Mouse (Mus musculus) spleen, postnatal 4 days (tissue): ENCODE results near the gene Nae1.
"Not testable (repeated sequence)": the region's sequence is repeated elsewhere in the genome, so short reads cannot be mapped to it uniquely, and the experiment has no call there.

ENCODE experiments used
- DNase-seq, 2 experiments: peaks; one replicate each; pipeline ENCODE4 v3.0.0; 2022; ENCODE audit warnings: low spot score in 2 of 2

Gene Nae1

DNA sequence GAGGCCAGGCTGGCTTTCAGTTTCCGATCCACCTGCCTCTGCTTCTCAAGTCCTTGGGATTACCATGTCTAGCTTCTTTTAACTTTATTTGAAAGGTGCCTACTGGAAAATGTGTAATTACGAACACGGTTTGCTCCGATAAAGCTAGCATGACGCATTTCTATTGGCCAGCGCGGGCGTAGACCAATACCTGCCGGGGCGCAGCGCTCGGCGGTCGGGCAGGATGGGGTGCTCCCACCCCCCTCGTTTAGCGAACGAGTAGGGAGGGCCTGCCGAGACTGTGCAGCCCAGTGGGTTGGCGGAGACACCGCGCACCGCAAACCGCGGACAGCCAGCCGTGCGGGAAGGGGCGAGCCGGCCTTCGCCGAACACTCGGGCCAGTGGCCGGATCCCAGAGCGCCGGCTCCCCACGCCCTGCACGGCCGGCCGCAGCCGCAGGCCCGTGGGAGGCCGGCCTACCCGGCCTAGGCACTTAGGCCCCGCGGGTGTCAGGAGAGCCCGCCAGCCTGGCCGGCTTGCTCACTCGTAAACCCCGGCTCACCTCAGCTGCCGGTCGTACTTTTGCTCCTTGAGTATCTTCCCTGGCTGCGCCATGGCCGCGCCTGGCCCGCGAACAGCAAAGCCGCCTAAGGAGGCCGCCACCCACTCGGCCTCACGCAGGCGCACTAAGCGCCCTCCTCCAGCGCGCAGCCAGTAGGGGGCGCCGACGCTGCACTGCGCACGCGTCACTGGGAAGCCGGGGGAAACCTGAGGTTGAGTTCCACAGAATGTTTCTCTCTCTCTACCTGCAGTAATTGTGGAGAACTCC lies at the start of gene Nae1, which contains the start of gene Car7:
Nae1 (minus strand) TSS at position 667 of the 808 bp plus-strand sequence.
Car7 (plus strand) TSS at position 719 of the 808 bp plus-strand sequence.
- DNase-seq = peak; percentile 92 to 98

DNA sequence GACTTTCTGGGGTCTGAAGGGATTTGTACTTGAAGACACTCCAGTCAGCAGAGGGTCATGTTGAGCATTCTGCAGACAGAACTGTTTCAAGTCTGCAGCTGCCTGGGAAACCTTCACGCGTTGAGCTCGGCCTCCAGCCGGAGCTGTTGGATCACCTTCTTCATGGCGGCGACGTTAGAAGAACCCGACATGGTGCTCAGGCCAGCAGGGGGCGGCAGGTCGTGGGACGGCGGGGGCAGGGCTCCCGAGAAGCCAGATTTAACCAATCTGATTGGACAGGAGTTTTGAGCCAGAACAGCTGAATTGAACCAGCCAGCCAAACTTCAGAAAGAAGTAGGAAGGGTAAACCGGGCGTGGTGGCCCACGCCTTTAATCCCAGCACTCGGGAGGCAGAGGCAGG lies 43.2 kb upstream of the Nae1 start:
- not testable (repeated sequence) for DNase-seq

DNA sequence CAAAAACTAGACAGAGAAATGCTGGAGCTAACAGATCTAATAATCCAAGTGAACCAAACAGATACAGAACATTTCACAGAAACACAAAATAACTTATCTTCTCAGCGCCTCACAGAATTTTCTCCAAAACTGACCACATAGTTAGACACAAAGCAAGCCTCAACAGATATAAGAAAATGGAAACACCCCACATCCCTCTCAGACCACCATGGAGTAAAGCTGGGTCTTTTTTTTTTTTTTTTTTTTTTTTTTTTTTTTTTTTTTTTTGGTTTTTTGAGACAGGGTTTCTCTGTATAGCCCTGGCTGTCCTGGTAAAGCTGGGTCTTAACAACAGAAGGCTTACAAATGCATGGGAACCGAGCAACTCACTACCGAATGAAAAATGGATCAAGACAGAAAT lies 42.4 kb upstream of the Nae1 start:
- no peak for DNase-seq

DNA sequence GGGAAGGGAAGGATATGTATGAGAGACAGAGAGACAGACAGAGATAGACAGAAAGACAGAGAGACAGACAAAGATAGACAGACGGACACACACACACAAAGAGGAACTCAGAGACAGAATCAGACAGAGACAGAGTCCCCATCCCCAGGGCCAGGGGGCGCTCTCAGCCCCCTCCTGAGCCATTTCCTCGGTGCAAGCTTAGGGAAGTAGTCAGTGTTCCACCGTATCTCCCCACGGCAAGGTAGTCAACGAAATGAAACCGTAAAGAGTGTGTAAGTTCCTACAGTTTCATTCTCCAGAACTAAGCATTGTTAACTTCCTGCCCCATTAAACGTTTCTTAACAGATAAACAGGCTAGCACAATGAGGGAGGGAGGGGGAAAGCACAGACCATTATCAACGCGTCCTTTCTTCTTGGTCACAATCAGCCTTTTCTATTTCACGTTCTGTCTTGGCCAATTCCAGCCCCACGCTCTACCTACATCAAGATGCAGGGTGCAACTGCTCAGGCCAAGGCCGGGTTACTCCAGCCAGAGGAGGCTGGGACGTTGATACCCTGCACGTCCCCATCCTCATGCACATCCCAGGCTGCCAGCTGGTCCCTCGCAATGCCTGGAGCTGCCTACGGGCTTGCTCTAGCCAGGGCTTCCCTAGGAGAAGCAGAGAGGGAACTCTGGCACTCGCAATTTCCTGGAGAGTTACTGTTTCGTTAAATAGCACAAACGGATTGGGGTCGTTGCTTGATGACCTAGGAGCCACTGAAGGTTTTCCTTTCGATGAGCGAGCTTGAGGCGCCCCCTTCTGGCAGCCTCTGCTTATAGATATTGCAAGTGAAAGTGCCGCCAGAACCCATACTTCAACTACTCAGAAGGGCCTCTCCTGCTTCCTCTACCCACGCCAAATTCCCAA lies 36.3 kb upstream of the Nae1 start:
- peak; percentile 77 to 91 for DNase-seq

DNA sequence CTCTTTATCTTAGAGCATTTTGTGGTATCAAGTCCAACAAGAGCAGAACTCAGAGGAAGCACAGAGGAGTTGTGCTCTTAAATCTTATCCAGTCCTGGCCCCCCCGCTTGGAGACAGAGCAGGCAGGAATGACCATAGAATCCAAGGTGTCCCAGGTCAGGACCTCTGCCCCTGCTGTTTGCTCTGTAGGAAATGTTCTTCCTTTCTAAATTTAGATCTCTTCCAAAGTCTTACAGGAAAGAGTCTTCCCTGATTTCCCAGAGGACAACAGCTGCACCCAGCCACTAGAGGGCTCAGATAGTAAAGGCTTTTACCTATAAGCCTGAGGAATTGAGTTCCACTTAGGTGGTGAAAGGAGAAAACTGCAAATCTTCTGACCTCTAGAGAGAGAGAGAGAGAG lies 35.1 kb upstream of the Nae1 start:
- no peak for DNase-seq

DNA sequence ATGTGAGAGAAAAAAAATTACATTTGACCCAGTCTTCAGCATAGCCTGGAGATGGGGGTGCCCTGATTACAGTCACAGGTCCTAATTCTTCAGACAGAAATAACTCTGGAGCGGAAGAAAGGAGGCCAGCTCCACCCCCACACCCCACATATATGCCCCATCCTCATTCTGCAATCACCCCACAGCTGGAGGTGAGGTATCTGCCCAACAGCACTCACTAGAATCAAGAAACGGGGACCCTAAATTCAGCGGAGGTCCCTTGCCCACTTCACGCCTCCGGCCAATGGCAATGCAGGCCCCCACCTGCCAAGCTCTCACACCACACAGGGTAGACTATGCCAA lies 31.0 kb upstream of the Nae1 start:
- DNase-seq = no peak

DNA sequence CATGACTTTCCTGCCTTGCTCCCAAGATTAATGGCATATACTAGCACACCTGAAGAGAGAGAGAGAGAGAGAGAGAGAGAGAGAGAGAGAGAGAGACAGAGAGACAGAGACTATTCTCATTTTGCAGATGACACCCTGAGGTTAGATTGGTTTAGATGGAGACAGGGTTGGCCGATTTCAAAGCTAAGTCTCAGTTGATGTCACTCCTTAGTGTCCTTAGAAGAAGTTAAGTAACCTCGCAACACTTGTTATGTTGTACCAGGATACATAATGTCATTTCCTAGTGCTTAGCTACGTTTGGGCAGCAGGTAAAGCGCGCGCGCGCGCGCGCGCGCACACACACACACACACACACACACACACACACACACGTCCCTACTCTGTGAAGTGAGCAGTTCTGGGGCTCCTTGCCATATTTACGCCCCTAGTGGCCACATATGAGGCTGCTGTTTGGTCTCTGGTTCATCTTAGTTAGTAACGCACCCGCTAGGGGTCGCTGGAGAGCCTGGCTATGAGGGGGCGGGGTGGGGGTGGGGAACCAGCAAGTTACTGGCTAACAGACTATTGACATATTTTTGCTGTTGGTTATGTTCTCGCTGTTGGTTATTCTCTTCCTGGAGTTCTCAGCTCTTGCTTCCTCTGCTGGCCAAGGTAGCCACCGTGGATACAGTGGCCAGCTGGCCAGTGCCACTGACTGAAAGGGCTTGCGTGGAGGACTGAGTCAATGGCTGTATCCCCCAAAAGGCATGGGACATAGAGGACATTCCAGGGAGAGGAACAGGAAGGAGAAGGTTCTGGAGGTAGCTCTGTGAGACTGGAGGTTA lies 30.4 kb upstream of the Nae1 start:
- DNase-seq = peak; percentile 80 to 91

DNA sequence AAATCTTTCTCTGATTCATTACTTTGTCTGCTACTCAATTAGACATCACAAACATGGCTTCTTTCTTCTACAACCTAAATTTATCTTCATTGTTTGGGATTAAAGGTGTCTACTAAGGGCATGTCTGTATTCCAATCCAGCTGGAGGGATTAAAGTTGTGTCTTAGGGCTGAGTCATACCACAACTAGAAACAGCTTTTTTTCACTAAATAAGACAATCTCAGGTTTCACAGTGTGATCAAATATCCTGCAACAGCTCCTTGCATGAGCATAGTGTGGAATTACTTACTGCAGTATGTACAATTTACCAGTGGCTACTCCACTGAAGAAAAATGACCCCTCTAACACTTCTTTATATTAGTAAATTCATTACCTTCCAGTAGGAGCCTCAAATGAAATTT lies 26.3 kb upstream of the Nae1 start:
- no peak for DNase-seq

DNA sequence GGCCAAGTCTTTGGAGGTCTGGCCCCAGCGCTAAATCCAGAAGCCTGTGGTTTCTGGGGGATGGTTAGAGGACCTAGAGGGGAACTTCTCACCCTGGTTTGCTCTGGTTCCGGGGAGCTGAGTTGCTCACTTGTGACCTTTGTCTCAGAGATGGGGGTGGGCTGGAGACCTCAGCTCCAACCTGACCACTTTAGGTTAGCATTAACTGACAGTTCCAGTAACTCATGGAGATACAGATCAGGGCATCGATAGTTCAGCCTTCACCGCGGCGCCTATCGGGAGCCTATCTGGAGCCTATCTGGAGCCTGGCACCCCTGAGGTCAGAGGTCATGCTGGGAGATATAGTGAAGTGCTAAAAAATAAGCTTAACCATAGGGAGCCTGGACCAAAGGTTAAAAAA lies 22.8 kb upstream of the Nae1 start:
- DNase-seq = no peak

DNA sequence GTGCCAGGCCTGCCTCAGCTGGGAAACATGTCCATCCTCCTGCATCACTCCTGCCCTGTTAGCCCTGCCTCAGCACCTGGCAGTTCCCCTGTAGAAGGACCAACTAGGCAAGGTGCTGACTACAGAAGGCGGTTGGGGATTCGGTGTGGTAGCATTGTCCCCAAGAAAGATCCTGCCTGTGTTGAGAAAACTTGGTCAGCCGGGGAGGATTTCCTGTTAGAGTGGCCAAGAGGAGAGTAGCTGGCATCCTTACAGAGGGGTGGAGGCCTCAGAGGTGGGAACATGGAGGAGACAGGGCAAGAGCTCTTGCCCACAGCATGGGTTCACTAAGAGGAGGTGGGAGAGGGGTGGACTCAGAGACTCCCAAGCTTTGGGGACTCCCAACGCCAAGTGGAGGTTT lies 20.8 kb upstream of the Nae1 start:
- no peak for DNase-seq

DNA sequence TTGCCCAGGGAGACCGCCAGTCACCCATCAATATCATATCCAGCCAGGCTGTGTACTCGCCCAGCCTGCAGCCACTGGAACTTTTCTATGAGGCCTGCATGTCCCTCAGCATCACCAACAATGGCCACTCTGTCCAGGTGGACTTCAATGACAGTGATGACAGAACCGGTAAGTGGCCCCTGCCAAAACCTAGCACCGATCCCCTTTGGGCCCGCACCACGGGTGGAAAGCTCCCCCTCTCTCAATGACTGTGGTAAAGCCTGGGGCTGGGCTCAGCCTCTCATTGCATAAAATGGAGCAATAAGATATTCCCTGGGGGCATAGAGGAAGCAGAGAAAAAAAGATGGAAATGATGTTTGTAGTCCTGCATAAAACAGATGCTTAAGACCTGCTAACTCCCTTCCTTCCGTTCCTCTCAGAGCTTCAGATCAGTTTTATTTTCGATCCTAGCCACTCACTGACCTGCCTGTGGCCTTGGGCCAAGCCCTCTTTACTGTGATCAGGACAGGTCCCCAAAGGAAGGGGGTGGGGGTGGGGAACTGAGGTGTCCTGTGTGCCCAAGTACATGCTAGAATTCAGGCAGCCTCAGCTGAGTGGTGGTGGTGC lies 9.1 kb upstream of the Nae1 start:
- no peak for DNase-seq

DNA sequence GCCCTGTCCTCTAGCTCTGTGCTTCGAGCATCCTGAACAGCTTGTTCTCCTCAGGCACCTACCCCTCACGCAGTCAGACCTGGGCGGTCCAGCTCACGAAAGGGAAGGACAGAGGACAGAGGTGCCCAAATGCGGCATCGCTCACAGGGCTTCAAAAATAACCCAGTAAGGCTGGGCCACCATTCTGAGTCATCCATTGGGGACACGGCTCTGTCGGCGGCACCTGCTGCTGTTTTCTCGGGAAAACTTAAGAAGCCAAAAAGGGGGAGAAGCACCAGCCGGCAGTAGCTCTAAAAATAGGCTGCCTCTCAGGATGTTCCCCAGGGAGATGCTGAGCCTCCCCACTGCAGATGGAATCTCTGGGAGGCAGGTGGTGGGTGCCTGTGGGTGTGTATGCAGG lies 7.7 kb upstream of the Nae1 start:
- DNase-seq = no peak

DNA sequence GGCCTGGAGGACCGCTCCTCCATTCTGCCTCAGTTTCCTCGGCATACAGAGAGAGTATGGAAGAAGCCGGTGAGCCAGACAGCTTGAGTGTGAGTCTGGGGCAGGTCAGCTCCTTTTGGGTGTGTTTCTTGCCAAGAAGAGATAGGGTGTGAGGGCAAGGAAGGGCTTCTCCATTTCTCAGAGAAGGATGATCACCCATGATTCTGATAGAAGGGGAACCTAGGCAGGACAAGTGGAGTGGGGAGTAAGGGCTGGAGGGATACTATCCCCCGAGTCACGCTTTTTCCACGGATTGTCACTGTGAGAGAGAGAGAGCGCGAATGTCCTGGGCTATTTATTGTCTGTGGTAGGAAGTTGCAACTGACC lies 7.1 kb upstream of the Nae1 start:
- DNase-seq = no peak

DNA sequence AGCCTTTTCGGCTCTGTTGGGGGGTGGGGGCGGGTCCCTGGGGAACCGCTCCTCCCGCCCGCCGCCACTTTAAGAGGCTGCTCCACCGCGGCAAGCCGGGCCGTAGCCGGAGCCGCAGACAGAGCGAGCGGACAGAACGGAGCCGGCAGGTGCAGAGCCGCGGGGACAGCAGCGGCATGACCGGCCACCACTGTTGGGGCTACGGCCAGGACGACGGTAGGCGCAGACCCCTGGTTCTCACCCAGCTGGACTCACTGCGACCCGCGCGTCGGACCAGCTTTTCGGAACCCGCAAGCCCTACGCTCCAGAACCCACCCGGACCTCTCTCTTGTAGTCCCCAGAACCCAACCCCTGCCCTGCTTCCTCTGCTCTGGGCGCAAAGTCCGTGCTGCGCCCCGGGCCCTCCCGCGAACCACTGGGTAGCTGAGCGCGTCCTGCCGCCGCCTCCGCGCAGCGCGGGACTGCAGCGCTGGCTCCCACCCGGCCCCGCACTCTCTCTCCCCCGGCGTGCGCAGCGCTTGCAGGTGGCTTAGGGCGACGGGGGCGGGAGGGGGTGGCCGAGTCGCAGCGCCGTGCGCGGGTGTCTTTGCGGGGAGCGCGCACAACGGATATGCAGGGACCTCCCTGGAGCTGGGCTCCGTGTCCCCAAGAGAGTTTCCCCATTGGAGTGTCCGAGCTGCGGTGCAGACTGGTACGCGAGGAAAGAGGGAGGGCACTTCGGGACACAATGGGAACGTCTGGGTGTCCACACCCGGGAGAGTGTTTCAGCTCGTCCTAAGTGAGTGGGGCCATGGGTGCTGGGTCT lies 6.5 kb upstream of the Nae1 start:
- peak in 1 of 2 experiments; percentile 61 for DNase-seq

DNA sequence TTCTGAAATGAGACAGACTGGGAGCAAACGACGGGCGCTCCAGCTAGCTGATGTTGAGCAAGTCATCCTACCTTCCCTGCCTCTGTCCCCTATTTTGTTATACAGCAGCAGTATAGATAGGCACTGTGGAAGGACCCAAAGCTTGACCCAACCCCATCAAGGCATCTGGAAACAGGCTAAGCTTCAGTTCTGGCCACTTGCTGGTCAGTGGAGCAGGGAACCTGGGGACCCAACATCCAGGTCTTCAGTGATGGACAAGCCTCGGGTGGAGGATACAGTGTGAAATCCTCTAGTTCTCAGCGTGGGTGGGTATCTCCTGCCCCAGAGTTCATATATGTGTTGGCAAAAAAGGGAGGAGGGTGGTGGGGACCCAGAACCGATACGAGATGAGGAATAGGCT lies 5.8 kb upstream of the Nae1 start:
- DNase-seq = no peak

DNA sequence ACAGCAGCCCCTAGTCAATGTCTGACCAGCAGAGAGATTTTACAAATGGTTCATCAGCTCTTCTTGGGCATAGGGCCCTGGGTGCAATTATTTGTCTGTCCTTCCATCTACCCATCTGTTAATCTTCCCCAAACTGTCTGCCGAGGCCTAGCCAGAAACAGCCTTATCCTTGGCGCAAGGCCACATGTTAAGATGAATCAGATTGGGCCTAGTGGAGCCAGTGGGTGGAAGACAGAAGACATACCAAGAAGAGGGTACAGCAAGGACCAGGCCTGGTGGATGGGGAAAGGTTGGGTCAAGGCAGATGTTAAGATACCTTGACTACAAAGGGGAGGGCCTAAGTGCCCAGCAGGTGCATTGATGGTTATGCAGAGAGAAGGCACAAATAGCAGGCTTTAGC lies 5.1 kb upstream of the Nae1 start:
- no peak for DNase-seq

DNA sequence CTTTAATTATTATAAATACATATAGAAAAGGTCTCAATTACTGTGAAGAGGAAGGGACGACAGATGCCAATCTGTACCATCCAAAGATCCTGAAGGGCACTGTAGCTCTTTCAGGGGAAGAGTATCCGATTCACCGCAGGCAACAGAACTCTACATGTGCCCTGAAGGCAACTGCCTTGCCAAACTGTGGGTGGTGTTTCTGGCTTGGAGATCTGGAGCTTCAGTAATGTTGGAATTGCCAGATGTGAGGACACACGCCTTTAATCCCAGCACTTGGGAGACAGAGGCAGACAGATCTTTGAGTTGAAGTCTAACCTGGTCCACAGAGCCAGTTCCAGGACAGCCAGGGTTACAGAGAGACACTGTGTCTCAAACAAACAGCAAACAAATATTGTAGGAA lies 4.5 kb upstream of the Nae1 start:
- no peak for DNase-seq

DNA sequence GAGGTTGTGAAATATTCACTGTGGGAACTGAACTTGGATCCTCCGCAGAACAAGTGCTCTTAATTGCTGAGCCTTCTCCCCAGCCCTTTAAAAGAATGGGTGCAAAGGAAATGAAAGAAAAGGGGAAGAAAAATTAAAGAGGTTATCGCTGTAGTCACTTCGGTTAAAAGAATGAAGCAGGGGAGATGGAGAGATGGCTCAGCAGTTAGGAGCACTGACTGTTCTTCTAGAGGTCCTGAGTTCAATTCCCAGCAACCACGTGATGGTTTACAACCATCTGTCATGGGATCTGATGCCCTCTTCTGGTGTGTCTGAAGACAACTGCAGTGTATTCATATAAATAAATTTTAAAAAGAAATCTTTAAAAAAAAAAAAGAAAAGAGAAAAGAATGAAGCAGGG lies 1.6 kb upstream of the Nae1 start:
- no peak for DNase-seq

DNA sequence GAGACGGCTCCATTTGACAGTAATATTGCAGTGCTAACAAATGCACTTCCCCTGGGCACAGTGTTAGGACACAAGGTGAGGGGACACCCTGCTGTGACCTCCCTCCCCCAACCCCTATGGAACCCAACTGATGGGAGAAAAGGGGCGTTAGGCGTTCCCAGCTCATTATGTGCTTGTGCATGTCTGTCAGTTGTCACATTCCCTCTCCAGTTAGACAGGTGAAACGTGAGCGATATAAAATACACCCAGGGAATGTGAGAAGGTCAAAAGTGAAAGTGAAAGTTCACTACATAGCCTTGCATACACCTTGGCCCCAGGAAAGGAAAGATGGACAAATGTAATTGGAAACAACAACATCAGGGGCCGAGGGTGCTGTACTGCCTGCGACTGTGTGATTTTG lies 941 bp upstream of the Nae1 start:
- DNase-seq = no peak

DNA sequence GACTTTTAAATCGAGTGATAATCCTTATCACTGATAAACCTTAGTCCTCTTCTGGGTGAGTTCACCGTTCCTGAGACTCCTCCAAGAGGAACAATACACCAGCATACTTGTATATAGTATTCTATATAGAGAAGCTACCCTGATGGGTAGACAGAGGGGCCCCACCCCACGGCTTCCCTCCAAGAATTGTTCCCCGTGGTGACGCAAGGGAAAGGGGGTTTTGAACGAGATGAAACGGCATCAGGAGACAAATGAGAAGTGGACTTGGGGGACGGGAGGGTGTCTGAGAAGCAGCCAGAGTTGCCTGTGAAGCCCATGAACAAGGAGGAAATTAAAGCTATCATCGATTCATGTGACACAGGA lies 323 bp upstream of the Nae1 start:
- DNase-seq = peak in 1 of 2 experiments; percentile 70

DNA sequence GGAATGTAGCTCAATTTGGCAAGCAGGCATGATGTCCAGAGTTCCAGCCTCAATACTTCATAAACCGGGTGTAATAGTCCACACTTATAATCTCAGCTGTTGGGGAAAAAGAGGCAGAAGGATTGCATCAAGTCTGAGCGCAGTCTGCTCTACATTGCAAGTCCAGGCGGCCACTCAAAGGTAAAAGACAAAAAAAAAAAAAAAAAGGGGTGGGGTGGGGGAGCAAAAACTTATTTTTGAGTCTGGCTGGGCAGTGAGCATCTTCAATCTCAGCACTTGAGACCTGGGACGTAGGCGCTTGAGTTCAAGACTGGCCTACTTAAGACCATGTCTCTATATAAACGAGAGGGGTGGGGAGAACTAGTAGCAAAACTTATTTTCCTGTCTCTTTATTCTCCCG lies 886 bp downstream of the Nae1 start:
- no peak for DNase-seq
